Mouse (Mus musculus): ENCODE results near the gene Cdk12. TPM values are rescaled to one million over a fixed set of nuclear protein-coding genes. Genes with fewer than 3 reads are reported as not detected.

Cdk12 gene
- polyA plus RNA-seq, 1 experiment from 2014 or later, result 5.8 TPM

DNA sequence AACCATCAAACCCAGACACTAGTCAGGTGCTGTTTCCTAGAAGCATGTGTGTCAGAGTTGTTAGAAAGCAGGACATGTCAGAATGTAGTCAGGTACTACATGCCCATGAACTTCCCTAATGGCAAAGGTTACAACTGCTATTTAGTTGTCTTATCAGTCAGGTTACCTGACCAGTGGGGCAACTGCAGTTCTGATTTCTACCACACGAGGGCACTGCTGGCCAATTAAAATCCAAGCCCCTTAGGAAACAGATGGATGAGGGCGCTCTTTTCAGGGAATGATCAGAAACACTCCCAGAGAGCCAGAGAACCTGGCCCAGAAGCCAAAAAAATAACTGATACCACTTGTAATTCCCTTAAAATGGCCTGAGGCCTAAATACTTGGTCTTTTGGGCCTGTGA is 62.2 kb downstream of the Cdk12 start:
- Histone ChIP-seq H3K27ac (replicated peaks) (no peak overlapping the region), H3K4me2 (no peak overlapping the region), H3K9me3 (no peaks in the 10 kb centered on the region), H3K27me3 (replicated peaks) (no peaks in the 10 kb centered on the region), H3K4me3 (no peak overlapping the region), H3K9ac (no peak overlapping the region), H3K4me1 (peaks cover 4% of the 10 kb centered on the region; the same call in 1 of the 2 replicates), H3K36me3 (peaks cover 61% of the 10 kb centered on the region)
- no peak for ATAC-seq (ENCODE audit: extremely low read depth, insufficient number of reproducible peaks, low FRiP score, low TSS enrichment)
- WGBS, result 3% methylated on average over 2 of the region's 2 CpGs

DNA sequence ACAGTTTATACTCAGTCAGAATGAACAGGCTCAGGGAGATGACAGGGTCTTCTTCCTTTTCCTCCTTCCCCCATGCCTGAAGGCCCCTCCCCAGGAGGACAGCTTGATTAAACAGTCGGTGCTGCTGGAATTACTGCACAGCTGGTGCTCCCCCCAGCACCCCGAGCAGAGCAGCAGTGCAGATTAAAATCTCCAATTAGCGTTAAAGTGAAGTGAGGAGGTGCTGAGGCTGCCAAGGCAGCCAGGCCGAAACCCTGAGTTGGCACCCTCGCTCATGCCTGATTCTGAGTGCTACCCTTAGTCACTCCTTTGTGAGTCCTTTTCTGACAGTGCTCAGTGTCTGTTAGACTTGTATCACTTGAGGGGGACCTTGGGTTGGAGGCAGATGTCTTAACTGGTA is 63.0 kb downstream of the Cdk12 start:
- Histone ChIP-seq H3K4me2 (no peak overlapping the region), H3K4me3 (no peak overlapping the region), H3K27me3 (replicated peaks) (no peaks in the 10 kb centered on the region), H3K4me1 (peaks cover 4% of the 10 kb centered on the region; the same call in 1 of the 2 replicates), H3K36me3 (peaks cover 69% of the 10 kb centered on the region), H3K9me3 (no peaks in the 10 kb centered on the region), H3K27ac (replicated peaks) (no peak overlapping the region), H3K9ac (0 out of 2 replicates have a peak overlapping the region, but pooled peaks have one; percentile 25)
- no peak for ATAC-seq (ENCODE audit: extremely low read depth, insufficient number of reproducible peaks, low FRiP score, low TSS enrichment)
- 75% methylated on average over 5 of the region's 5 CpGs for WGBS

- Histone ChIP-seq H3K4me1 (peaks cover 4% of the 10 kb centered on the region; the same call in 1 of the 2 replicates), H3K9me3 (no peaks in the 10 kb centered on the region), H3K36me3 (peaks cover 77% of the 10 kb centered on the region), H3K4me3 (no peak overlapping the region), H3K9ac (no peak overlapping the region), H3K27me3 (replicated peaks) (no peaks in the 10 kb centered on the region), H3K4me2 (no peak overlapping the region), H3K27ac (replicated peaks) (no peak overlapping the region)
- no peak for ATAC-seq (ENCODE audit: extremely low read depth, insufficient number of reproducible peaks, low FRiP score, low TSS enrichment)
- 78% methylated on average over 6 of the region's 6 CpGs for WGBS
These were observed 64.0 kb downstream of the Cdk12 start for GRCm38 (mm10) chr11:98266699-98267402.

- WGBS, result 95% methylated on average over 3 of the region's 3 CpGs
- Histone ChIP-seq H3K9ac (no peak overlapping the region), H3K27me3 (replicated peaks) (no peaks in the 10 kb centered on the region), H3K4me2 (no peak overlapping the region), H3K9me3 (no peaks in the 10 kb centered on the region), H3K27ac (replicated peaks) (no peak overlapping the region), H3K4me1 (peaks cover 4% of the 10 kb centered on the region; the same call in 1 of the 2 replicates), H3K4me3 (no peak overlapping the region), H3K36me3 (peaks cover 90% of the 10 kb centered on the region)
- no peak for ATAC-seq (ENCODE audit: extremely low read depth, insufficient number of reproducible peaks, low FRiP score, low TSS enrichment)
These were observed 67.2 kb downstream of the Cdk12 start for GRCm38 (mm10) chr11:98270066-98270465.

GRCm38 (mm10) chr11:98270466-98270865 is 67.6 kb downstream of the Cdk12 start:
- no peaks in the 10 kb centered on the region for H3K9me3 ChIP-seq
- no peaks in the 10 kb centered on the region for H3K27me3 ChIP-seq (replicated peaks)
- peaks cover under 1% of the 10 kb centered on the region; the same call in 1 of the 2 replicates for H3K4me1 ChIP-seq
- H3K9ac ChIP-seq, result no peak overlapping the region
- H3K4me2 ChIP-seq, result no peak overlapping the region
- H3K36me3 ChIP-seq, result peaks cover 93% of the 10 kb centered on the region
- no peak overlapping the region for H3K4me3 ChIP-seq
- no peak overlapping the region for H3K27ac ChIP-seq (replicated peaks)
- no peak for ATAC-seq (ENCODE audit: extremely low read depth, insufficient number of reproducible peaks, low FRiP score, low TSS enrichment)

DNA sequence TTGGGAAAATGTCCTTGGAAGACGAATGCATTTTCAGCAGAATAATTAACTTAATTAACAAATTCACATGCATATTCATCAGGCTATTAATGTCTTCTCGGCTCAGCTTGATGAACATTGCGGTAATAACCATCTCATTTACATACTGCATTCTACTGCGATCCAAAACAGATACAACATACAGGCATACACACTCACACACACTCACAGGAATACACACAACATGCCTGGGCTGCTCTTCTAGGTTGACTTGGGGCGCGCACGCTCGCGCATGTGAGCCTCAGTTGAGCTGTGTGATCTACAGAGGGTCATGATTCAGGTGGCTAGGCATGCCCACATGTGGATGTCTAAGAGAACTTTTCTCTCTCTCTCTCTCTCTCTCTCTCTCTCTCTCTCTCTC is 80.9 kb downstream of the Cdk12 start:
- H3K4me1 ChIP-seq, result peaks cover 9% of the 10 kb centered on the region
- no peak for ATAC-seq (ENCODE audit: extremely low read depth, insufficient number of reproducible peaks, low FRiP score, low TSS enrichment)
- WGBS, result 34% methylated on average over 9 of the region's 9 CpGs
- no peak overlapping the region for H3K27ac ChIP-seq (replicated peaks)
- H3K27me3 ChIP-seq (replicated peaks), result peaks cover 20% of the 10 kb centered on the region
- H3K9ac ChIP-seq, result no peak overlapping the region
- no peak overlapping the region for H3K4me3 ChIP-seq
- peaks cover 18% of the 10 kb centered on the region for H3K36me3 ChIP-seq
- peak overlapping the region; percentile 72 for H3K4me2 ChIP-seq
- H3K9me3 ChIP-seq, result no peaks in the 10 kb centered on the region

GRCm38 (mm10) chr11:98284230-98284629 is 81.4 kb downstream of the Cdk12 start:
- Histone ChIP-seq H3K4me2 (peak overlapping the region; percentile 72), H3K27me3 (replicated peaks) (peaks cover 25% of the 10 kb centered on the region), H3K27ac (replicated peaks) (no peak overlapping the region), H3K9me3 (no peaks in the 10 kb centered on the region), H3K36me3 (peaks cover 13% of the 10 kb centered on the region), H3K4me1 (peaks cover 9% of the 10 kb centered on the region), H3K4me3 (peak overlapping the region; percentile 42), H3K9ac (peak overlapping the region; percentile 70)
- ATAC-seq (ENCODE audit: extremely low read depth, insufficient number of reproducible peaks, low FRiP score, low TSS enrichment), result no peak
- WGBS, result 2% methylated on average over 16 of the region's 17 CpGs

DNA sequence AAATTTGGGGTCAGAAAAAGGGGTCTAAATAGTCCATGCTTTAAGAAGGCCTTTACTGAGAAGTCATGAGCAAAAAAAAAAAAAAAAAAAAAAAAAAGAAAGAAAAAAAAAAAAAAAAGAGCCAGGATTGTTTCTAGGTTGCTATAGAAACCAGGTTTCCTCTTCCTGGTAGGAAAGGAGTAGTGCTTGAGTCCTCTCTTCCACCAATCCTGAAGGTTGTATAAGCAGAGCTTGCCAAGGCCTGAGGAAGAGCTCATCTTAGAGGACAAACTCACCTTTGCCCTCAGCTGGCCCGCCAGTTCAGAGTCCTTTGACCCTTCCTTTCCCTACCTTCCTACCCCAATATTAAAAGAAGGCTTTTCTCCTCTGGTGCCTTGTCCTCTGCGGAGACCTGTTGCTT is 82.5 kb downstream of the Cdk12 start:
- no peak overlapping the region for H3K4me2 ChIP-seq
- no peak overlapping the region for H3K27ac ChIP-seq (replicated peaks)
- ATAC-seq (ENCODE audit: extremely low read depth, insufficient number of reproducible peaks, low FRiP score, low TSS enrichment), result no peak
- H3K36me3 ChIP-seq, result peaks cover 6% of the 10 kb centered on the region
- no peak overlapping the region for H3K4me3 ChIP-seq
- no peak overlapping the region for H3K9ac ChIP-seq
- peaks cover 36% of the 10 kb centered on the region for H3K27me3 ChIP-seq (replicated peaks)
- H3K4me1 ChIP-seq, result peaks cover 9% of the 10 kb centered on the region
- 58% methylated on average over 2 of the region's 2 CpGs for WGBS
- H3K9me3 ChIP-seq, result no peaks in the 10 kb centered on the region

DNA sequence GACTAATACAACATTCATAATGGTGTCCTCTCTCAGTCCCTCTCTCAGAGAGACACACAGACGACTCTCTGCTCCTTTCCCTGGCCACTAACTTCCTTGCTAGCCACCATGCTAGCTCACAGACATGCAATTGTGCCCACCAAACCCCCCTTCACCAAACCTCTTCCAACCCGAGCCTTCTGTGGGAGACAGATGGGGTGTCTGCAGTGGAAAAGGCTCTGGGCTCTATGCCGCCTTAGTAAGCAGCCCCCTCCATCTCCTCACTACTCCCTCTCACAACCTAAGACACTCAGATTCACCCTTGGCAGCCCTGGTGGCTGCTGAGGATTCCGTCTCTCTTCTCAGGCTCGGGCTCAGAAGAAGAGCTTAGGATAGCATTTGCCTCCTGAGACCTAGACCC is 84.7 kb downstream of the Cdk12 start:
- H3K9ac ChIP-seq, result no peak overlapping the region
- peaks cover 51% of the 10 kb centered on the region for H3K27me3 ChIP-seq (replicated peaks)
- peaks cover 9% of the 10 kb centered on the region for H3K4me1 ChIP-seq
- ATAC-seq (ENCODE audit: extremely low read depth, insufficient number of reproducible peaks, low FRiP score, low TSS enrichment), result no peak
- no peak overlapping the region for H3K27ac ChIP-seq (replicated peaks)
- H3K36me3 ChIP-seq, result no peaks in the 10 kb centered on the region
- WGBS, result 33% methylated on average over 5 of the region's 5 CpGs
- no peak overlapping the region for H3K4me3 ChIP-seq
- H3K4me2 ChIP-seq, result no peak overlapping the region
- no peaks in the 10 kb centered on the region for H3K9me3 ChIP-seq

DNA sequence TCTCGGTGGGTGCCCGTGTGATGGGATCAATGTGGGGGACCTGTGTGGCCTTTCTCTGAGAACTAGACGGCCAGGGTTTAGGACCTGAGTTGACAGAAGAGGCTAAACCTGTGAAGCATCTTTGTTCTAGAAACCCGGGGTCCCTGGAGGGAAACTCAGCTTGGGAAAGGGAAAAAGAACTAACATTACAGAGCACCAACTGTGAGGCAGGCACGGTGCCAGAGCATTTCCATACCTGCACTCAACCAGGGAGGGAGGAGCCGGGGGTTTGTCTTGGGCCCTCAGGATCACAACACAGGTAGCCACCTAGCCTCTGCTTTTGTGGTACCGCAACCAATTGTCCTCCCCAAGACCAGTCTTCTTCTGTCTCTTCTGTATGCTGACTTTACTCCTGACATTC is 85.1 kb downstream of the Cdk12 start:
- Histone ChIP-seq H3K4me2 (no peak overlapping the region), H3K9ac (no peak overlapping the region), H3K27ac (replicated peaks) (no peak overlapping the region), H3K9me3 (no peaks in the 10 kb centered on the region), H3K4me1 (peaks cover 9% of the 10 kb centered on the region), H3K4me3 (no peak overlapping the region), H3K27me3 (replicated peaks) (peaks cover 51% of the 10 kb centered on the region), H3K36me3 (no peaks in the 10 kb centered on the region)
- ATAC-seq (ENCODE audit: extremely low read depth, insufficient number of reproducible peaks, low FRiP score, low TSS enrichment), result no peak
- 48% methylated on average over 7 of the region's 7 CpGs for WGBS

DNA sequence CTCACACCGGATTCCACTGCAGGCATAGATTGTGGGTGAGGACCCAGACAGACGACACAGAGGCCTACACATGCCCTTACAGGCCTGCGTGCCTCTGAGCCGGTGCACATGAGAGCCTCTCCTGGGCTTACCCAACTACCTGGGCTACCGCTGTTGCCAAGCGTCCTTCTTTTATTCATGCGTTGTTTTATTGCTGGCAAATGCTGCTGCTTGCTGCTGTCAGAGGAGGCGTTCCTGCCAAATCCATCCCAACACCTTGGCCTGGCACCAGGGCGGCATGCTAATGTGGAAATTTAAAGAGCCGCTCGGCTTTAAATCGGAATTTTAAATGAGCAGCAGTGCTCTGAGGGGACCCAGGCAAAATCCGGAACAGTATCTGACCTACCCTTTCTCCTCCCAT is 87.0 kb downstream of the Cdk12 start:
- Histone ChIP-seq H3K9ac (no peak overlapping the region), H3K4me2 (no peak overlapping the region), H3K27ac (replicated peaks) (no peak overlapping the region), H3K4me3 (no peak overlapping the region), H3K27me3 (replicated peaks) (peaks cover 65% of the 10 kb centered on the region), H3K9me3 (no peaks in the 10 kb centered on the region), H3K36me3 (no peaks in the 10 kb centered on the region), H3K4me1 (peaks cover 8% of the 10 kb centered on the region)
- ATAC-seq (ENCODE audit: extremely low read depth, insufficient number of reproducible peaks, low FRiP score, low TSS enrichment), result no peak
- 49% methylated on average over 13 of the region's 13 CpGs for WGBS

DNA sequence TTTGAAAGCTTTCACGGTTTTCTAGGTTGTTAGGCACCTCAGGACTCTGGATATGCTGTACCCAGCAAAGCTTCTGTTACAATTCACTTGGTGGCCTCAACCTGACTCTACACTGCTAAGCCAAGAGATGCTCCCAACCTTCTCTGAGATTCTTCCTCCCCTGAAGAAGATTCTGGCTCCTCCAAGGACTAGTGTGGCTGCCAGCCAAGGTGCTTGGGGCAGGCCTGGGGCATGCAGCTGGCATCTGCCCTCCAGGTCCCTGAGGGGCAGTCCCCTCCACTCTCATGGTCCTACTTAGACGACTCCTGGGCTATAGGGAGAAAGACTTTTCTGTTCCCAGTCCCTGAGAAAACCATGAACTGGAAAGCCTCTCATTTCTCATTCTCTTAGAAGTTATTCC is 88.0 kb downstream of the Cdk12 start:
- Histone ChIP-seq H3K27me3 (replicated peaks) (peaks cover 76% of the 10 kb centered on the region), H3K9me3 (no peaks in the 10 kb centered on the region), H3K4me3 (no peak overlapping the region), H3K4me2 (no peak overlapping the region), H3K36me3 (no peaks in the 10 kb centered on the region), H3K4me1 (peaks cover 19% of the 10 kb centered on the region), H3K9ac (no peak overlapping the region), H3K27ac (replicated peaks) (no peak overlapping the region)
- WGBS, result 48% methylated on average over 2 of the region's 2 CpGs
- no peak for ATAC-seq (ENCODE audit: extremely low read depth, insufficient number of reproducible peaks, low FRiP score, low TSS enrichment)

All from heart, embryonic 13.5 days (tissue).